Mouse (Mus musculus) neural tube, embryonic 14.5 days (tissue): ENCODE measurements around the gene Upk3a. TPM values are rescaled to one million over a fixed set of nuclear protein-coding genes. Genes with fewer than 3 reads are reported as not detected.

Experiments
- ATAC-seq: fragments of 200-750 bp; cut with Nextera tagmentation; 2 replicates; pipeline ENCODE4 v1.8.0; 2017; ENCODE audit warnings: low read depth, mild to moderate bottlenecking, moderate TSS enrichment, moderate library complexity
- H3K27ac ChIP-seq: fragments of 300-500 bp; sonication (generic); 2 replicates; pipeline ENCODE4 v1.5.1; 2014; ENCODE audit warnings: low read depth, mild to moderate bottlenecking, control low read depth, low read length, moderate library complexity, mixed read lengths
- H3K27me3 ChIP-seq: fragments of 300-500 bp; sonication (generic); 2 replicates; pipeline ENCODE4 v1.6.1; 2014; ENCODE audit warnings: low read length; ENCODE audit not compliant: control insufficient read depth, insufficient read depth
- H3K36me3 ChIP-seq: fragments of 300-500 bp; sonication (generic); 2 replicates; pipeline ENCODE4 v1.6.1; 2014; ENCODE audit warnings: low read length, mixed read lengths; ENCODE audit not compliant: control insufficient read depth, insufficient read depth
- H3K4me1 ChIP-seq: fragments of 300-500 bp; sonication (generic); 2 replicates; pipeline ENCODE4 v1.6.1; 2014; ENCODE audit warnings: low read length; ENCODE audit not compliant: control insufficient read depth, insufficient read depth
- H3K4me2 ChIP-seq: fragments of 300-500 bp; sonication (generic); 2 replicates; pipeline ENCODE4 v1.6.1; 2014; ENCODE audit warnings: mild to moderate bottlenecking, low read depth, low read length, control low read depth
- H3K4me3 ChIP-seq: fragments of 300-500 bp; sonication (generic); 2 replicates; pipeline ENCODE4 v1.5.1; 2014; ENCODE audit warnings: low read depth, low read length, control low read depth, mixed read lengths
- H3K9ac ChIP-seq: fragments of 300-500 bp; sonication (generic); replicated peaks from 2 replicates; pipeline ENCODE4 v1.6.1; 2014; ENCODE audit warnings: low read depth, mild to moderate bottlenecking, control low read depth, low read length, mixed read lengths
- H3K9me3 ChIP-seq: fragments of 300-500 bp; sonication (generic); 2 replicates; pipeline ENCODE4 v1.6.1; 2016; ENCODE audit warnings: low read length; ENCODE audit not compliant: control insufficient read depth
- whole genome bisulfite sequencing: fragments of 180-500 bp; shearing (Covaris S2); extraction: QIAGEN DNeasy Blood & Tissue Kit; methylation state at CpG from one replicate; pipeline ENCODE4 v1.1.7; 2014; 5-methylcytosine and 5-hydroxymethylcytosine counted together
- polyA plus RNA-seq: library from polyadenylated mRNA; unstranded; fragments of >200 nt; fragmentation: Nextera tagmentation; extraction: Ambion mirVana; gene quantifications from 2 replicates; pipeline ENCODE4 v1.2.1, GENCODE M21; 2014

Gene Upk3a
- polyA plus RNA-seq, 1 experiment from 2014 or later, result 0.88 TPM

GRCm38 (mm10) chr15:84995967-84996366 lies 21.0 kb upstream of the Upk3a start:
- Histone ChIP-seq H3K27ac (no peak overlapping the region), H3K9me3 (no peaks in the 10 kb centered on the region), H3K4me2 (no peak overlapping the region), H3K36me3 (no peaks in the 10 kb centered on the region), H3K27me3 (no peaks in the 10 kb centered on the region), H3K4me3 (no peak overlapping the region), H3K9ac (no peak overlapping the region), H3K4me1 (no peaks in the 10 kb centered on the region)
- ATAC-seq, result no peak
- 0% methylated on average over 1 of the region's 1 CpGs for WGBS

- WGBS, result 72% methylated on average over 14 of the region's 14 CpGs
- no peaks in the 10 kb centered on the region for H3K36me3 ChIP-seq
- H3K9me3 ChIP-seq, result no peaks in the 10 kb centered on the region
- no peak overlapping the region for H3K9ac ChIP-seq
- H3K4me1 ChIP-seq, result no peaks in the 10 kb centered on the region
- H3K27ac ChIP-seq, result no peak overlapping the region
- ATAC-seq, result no peak
- no peaks in the 10 kb centered on the region for H3K27me3 ChIP-seq
- no peak overlapping the region for H3K4me3 ChIP-seq
- H3K4me2 ChIP-seq, result no peak overlapping the region
Measured at GRCm38 (mm10) chr15:84997768-84998454, 19.0 kb upstream of the Upk3a start.

GRCm38 (mm10) chr15:84999911-85000310 lies 17.0 kb upstream of the Upk3a start:
- no peak overlapping the region for H3K27ac ChIP-seq
- ATAC-seq, result no peak
- H3K4me2 ChIP-seq, result no peak overlapping the region
- no peak overlapping the region for H3K9ac ChIP-seq
- H3K4me3 ChIP-seq, result no peak overlapping the region
- no peaks in the 10 kb centered on the region for H3K4me1 ChIP-seq
- 63% methylated on average over 7 of the region's 7 CpGs for WGBS
- H3K27me3 ChIP-seq, result no peaks in the 10 kb centered on the region
- no peaks in the 10 kb centered on the region for H3K36me3 ChIP-seq
- H3K9me3 ChIP-seq, result no peaks in the 10 kb centered on the region

- Histone ChIP-seq H3K4me3 (no peak overlapping the region), H3K36me3 (no peaks in the 10 kb centered on the region), H3K4me1 (no peaks in the 10 kb centered on the region), H3K27me3 (no peaks in the 10 kb centered on the region), H3K9me3 (no peaks in the 10 kb centered on the region), H3K9ac (no peak overlapping the region), H3K4me2 (no peak overlapping the region), H3K27ac (no peak overlapping the region)
- WGBS, result 21% methylated on average over 29 of the region's 29 CpGs
- peak; percentile 68; the same call in 1 of the 2 replicates for ATAC-seq
Measured at GRCm38 (mm10) chr15:85000984-85001982, 15.7 kb upstream of the Upk3a start.

- H3K27ac ChIP-seq, result no peak overlapping the region
- no peak overlapping the region for H3K9ac ChIP-seq
- 88% methylated on average over 8 of the region's 8 CpGs for WGBS
- no peak overlapping the region for H3K4me2 ChIP-seq
- no peak for ATAC-seq
- H3K36me3 ChIP-seq, result no peaks in the 10 kb centered on the region
- H3K4me1 ChIP-seq, result no peaks in the 10 kb centered on the region
- H3K9me3 ChIP-seq, result no peaks in the 10 kb centered on the region
- H3K4me3 ChIP-seq, result no peak overlapping the region
- no peaks in the 10 kb centered on the region for H3K27me3 ChIP-seq
Measured at GRCm38 (mm10) chr15:85009666-85010065, 7.3 kb upstream of the Upk3a start.

- 0 out of 2 replicates have a peak overlapping the region, but pooled peaks have one; percentile 13 for H3K27ac ChIP-seq
- H3K9ac ChIP-seq, result no peak overlapping the region
- no peaks in the 10 kb centered on the region for H3K27me3 ChIP-seq
- WGBS, result 32% methylated on average over 19 of the region's 19 CpGs
- H3K36me3 ChIP-seq, result no peaks in the 10 kb centered on the region
- H3K9me3 ChIP-seq, result no peaks in the 10 kb centered on the region
- no peak overlapping the region for H3K4me2 ChIP-seq
- H3K4me1 ChIP-seq, result no peaks in the 10 kb centered on the region
- H3K4me3 ChIP-seq, result no peak overlapping the region
- ATAC-seq, result no peak
Measured at GRCm38 (mm10) chr15:85011895-85012661, 4.9 kb upstream of the Upk3a start.

GRCm38 (mm10) chr15:85012662-85013054 lies 4.3 kb upstream of the Upk3a start:
- no peaks in the 10 kb centered on the region for H3K27me3 ChIP-seq
- H3K9ac ChIP-seq, result no peak overlapping the region
- no peaks in the 10 kb centered on the region for H3K9me3 ChIP-seq
- H3K4me1 ChIP-seq, result no peaks in the 10 kb centered on the region
- WGBS, result 19% methylated on average over 2 of the region's 2 CpGs
- no peak overlapping the region for H3K4me2 ChIP-seq
- H3K36me3 ChIP-seq, result no peaks in the 10 kb centered on the region
- H3K27ac ChIP-seq, result no peak overlapping the region
- ATAC-seq, result no peak
- H3K4me3 ChIP-seq, result no peak overlapping the region

- no peaks in the 10 kb centered on the region for H3K4me1 ChIP-seq
- H3K4me2 ChIP-seq, result no peak overlapping the region
- H3K9me3 ChIP-seq, result no peaks in the 10 kb centered on the region
- H3K36me3 ChIP-seq, result no peaks in the 10 kb centered on the region
- WGBS, result 84% methylated on average over 11 of the region's 11 CpGs
- H3K27me3 ChIP-seq, result no peaks in the 10 kb centered on the region
- H3K9ac ChIP-seq, result no peak overlapping the region
- no peak for ATAC-seq
- no peak overlapping the region for H3K27ac ChIP-seq
- H3K4me3 ChIP-seq, result no peak overlapping the region
Measured at GRCm38 (mm10) chr15:85015771-85016170, 1.2 kb upstream of the Upk3a start.
